Mouse (Mus musculus): ENCODE data around the gene Myo1d. TPM values are rescaled to one million over a fixed set of nuclear protein-coding genes. Genes with fewer than 3 reads are reported as not detected.
A peak's percentile ranks its signal among the peaks of the same experiment; 100 is the strongest.

The Myo1d gene
- polyA plus RNA-seq, 1 experiment: 80.4 TPM

DNA sequence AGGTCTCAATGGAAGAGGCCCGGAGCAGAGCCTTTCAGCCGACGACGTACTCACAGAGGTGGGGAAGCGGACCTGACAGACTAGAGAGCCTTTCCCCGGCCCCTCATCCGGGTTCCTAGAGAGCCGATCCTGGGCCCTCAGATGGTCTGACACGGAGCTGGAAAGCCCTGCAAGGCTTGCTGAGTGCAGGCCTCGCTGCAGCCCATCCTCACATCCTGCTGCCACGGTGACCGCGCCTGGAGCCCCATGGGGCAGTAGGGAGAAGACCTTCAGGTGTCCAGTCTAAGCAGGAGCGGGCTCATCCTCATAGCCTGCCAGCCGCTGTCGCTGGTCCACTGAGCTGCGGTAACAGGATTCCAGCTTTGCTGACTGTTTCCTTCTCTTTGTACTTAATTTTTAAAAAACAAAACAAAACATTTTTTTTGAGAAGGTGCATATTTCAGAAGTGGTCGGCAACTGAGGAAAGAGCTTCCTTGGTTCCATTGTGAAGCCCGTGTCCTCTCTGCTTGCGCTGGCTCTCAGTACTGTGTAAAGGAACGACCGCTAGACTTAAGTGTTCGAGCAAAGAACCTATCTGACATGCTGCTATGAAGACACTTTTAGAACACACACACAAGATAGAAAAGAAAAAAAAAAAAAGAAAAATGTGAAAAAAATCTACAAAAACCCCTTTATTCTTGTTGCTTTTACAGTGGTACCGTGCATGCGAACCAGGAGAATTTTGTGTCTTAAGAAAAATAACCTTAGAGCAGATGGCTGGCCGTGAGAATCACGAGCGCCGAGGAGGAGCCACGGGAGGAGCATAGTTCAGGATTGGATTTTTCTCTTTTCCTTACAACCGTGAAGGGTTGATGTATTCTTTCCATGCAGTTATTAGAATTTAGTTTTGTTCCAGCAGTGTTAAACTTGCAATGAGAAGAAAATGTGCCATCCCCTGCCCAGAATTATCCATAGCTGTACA, 299.6 kb downstream of the Myo1d start:
- Histone ChIP-seq H3K4me3 (replicated peaks; ENCODE audit: extremely low read depth, low read depth, low read length) (no peak overlapping the region), H3K4me1 (ENCODE audit: control insufficient read depth, insufficient read depth, low read length) (peaks cover 8% of the 10 kb centered on the region)
- DNase-seq: no peak
- TF ChIP-seq POLR2A (IDR thresholded peaks at IDR 0.05; ENCODE audit: borderline replicate concordance, extremely low read depth, low read depth, low read length) (no peak), CTCF (IDR thresholded peaks at IDR 0.05; ENCODE audit: insufficient read depth, low read length) (no peak)
- 87% methylated on average over 31 of the region's 31 CpGs for WGBS

DNA sequence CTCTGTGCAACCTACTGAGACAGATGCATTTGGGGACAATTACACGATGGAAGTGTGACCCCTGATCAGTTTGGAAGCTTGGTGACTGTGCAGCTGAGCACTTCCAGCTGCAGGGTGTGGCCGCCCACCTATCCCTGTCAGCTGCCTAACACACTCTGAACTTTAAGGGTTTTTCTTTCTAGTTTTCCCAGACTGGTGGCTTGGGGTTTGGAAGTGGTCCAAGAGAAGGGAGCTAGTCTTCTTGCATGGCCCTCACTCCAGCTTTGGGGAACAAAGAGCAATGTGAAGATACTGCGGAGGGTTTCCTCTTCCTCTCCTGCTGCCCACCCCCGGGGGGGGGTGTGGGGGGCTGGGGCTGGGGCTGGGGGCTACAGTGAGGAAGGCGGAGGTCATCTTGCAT, 300.4 kb downstream of the Myo1d start:
- DNase-seq: no peak
- no peak for TF ChIP-seq POLR2A (IDR thresholded peaks at IDR 0.05; ENCODE audit: borderline replicate concordance, extremely low read depth, low read depth, low read length)
- H3K4me1 ChIP-seq (ENCODE audit: control insufficient read depth, insufficient read depth, low read length): peaks cover 8% of the 10 kb centered on the region
- no peak overlapping the region for H3K4me3 ChIP-seq (replicated peaks; ENCODE audit: extremely low read depth, low read depth, low read length)
- WGBS: 70% methylated on average over 5 of the region's 5 CpGs

DNA sequence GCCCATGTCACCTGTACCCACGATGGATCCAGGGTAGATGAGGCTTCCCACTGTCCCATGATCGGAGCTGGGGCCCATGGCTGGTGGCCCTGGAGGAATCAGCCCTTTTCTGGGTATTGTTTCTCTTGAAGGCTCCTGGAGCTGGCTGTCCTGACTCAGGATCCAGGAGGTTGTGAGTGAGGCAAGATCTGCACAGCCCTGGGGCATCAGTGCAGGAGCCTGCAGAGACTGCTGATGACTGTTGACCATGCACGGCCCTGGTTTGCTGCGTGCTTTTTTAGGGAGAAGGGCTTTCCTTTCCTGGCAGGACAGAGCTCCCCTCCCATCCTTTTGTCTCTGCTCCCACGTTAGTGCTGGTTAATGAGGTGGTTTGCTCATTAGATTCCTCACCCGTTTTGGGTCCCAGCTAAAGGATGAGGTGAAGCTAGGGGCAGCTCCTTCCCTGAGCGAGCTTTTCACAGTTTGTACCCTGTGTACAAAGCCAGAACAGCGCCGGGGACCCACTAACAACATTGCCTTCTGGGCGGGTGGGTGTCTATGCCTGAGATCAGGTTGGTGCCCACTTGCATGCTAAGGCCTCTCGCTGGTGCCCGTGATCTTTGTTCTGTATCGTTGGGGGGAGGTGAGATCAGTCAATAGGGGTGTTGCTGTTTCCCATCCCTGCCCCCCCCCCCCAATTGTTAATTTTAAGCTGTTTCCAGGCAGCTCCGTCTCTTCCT, 301.0 kb downstream of the Myo1d start:
- DNase-seq: no peak
- TF ChIP-seq CTCF (IDR thresholded peaks at IDR 0.05; ENCODE audit: insufficient read depth, low read length): no peak
- TF ChIP-seq POLR2A (IDR thresholded peaks at IDR 0.05; ENCODE audit: borderline replicate concordance, extremely low read depth, low read depth, low read length): no peak
- Histone ChIP-seq H3K4me3 (replicated peaks; ENCODE audit: extremely low read depth, low read depth, low read length) (no peak overlapping the region), H3K4me1 (ENCODE audit: control insufficient read depth, insufficient read depth, low read length) (peaks cover 8% of the 10 kb centered on the region)
- WGBS: 85% methylated on average over 14 of the region's 14 CpGs

DNA sequence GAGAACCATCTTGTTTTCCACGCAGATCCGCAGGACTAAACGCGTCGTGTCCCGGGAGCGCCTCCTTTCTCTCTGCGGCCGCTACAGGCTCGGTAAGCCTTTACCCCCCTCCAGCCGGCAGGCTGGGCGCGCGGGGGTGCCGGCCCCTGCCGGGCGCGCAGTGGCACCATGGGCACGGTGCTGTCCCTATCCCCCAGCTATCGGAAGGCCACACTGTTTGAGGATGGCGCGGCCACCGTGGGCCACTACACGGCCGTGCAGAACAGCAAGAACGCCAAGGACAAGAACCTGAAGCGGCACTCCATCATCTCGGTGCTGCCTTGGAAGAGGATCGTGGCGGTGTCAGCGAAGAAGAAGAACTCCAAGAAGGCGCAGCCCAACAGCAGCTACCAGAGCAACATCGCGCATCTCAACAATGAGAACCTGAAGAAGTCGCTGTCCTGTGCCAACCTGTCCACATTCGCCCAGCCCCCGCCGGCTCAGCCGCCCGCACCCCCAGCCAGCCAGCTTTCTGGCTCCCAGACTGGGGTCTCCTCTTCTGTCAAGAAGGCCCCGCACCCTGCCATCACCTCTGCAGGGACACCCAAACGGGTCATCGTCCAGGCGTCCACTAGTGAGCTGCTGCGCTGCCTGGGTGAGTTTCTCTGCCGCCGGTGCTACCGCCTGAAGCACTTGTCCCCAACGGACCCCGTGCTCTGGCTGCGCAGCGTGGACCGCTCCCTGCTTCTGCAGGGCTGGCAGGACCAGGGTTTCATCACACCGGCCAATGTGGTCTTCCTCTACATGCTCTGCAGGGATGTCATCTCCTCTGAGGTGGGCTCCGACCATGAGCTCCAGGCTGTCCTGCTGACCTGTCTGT, 302.3 kb downstream of the Myo1d start:
- no peak for TF ChIP-seq POLR2A (IDR thresholded peaks at IDR 0.05; ENCODE audit: borderline replicate concordance, extremely low read depth, low read depth, low read length)
- DNase-seq: no peak
- WGBS: 16% methylated on average over 55 of the region's 55 CpGs
- peak overlapping the region; percentile 67 for H3K4me3 ChIP-seq (replicated peaks; ENCODE audit: extremely low read depth, low read depth, low read length)
- peaks cover 8% of the 10 kb centered on the region for H3K4me1 ChIP-seq (ENCODE audit: control insufficient read depth, insufficient read depth, low read length)

DNA sequence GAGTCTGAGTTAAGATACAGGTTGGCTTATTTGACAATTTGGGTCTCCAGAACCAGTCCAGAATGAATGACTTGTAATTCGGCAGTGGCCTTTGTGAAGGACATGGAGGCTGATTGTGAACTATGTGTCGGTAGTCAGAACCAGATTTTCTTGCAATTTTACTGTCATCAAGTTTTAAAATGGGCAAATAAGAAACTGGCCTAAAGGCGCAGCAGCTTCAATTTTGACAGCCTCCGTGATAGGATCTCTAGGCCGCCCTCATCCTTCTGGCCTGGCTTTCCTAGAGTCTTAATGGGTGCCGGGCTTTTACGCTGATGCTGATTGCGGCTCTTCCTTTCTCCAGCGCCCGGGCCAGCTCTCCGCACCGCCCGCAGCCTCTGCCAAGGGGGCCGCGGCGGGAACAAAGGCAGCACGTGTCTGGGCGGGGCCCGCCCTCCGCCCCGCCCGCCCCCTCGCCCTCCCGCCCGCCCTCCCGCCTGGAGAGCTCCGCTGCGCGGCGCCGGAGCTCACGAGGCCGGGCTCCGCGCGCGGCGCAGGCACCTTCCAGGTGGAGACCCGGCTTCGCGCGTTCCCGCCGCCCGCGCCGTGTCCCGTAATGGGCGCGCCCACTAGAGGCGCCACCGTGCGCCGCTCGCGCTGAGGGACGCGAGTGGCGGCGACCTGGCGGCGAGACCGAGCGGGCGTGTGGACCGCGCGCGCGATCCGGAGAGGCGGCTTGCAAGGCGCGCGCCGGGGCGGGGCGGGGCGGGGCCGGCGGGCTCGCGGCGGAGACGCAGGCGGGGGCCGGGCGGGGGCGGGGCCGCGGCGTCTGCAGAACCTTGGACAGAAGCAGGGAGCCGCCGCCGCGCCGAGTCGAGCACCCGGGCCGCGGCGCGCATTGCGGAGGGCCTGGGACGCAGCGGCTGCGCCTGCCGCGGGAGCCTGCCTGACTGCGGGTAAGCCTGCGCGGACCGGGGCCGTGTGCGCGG, 303.3 kb downstream of the Myo1d start, which contains the start of gene Cdk5r1:
Gene Cdk5r1, plus strand, starts transcription at position 802 of the 968 bp plus-strand sequence.
- TF ChIP-seq POLR2A (IDR thresholded peaks at IDR 0.05; ENCODE audit: borderline replicate concordance, extremely low read depth, low read depth, low read length): no peak
- TF ChIP-seq CTCF (IDR thresholded peaks at IDR 0.05; ENCODE audit: insufficient read depth, low read length): no peak
- H3K4me1 ChIP-seq (ENCODE audit: control insufficient read depth, insufficient read depth, low read length): peaks cover 8% of the 10 kb centered on the region
- H3K4me3 ChIP-seq (replicated peaks; ENCODE audit: extremely low read depth, low read depth, low read length): peak within 1 kb of the TSS; percentile 79
- peak; percentile 83 for DNase-seq
- 1% methylated on average over 82 of the region's 116 CpGs for WGBS

DNA sequence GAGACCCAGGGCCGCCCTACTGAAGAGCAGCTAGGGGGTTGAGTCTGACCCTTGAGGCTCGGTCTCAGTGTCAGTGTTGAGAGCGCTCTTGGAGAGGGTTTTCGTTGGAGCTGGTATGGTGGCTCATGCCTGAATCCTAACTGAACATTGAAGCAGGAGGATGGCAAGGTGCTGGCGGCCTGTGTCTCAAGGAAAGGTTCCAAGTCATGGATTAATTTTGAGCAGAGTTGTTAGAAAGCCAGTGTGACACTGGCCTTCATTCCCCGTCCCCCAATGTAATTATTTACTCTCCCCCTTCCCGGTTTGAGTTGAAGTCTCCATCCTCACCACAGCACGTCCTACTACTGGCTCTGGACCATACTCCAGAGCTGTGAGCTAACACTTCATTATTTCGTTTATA, 304.3 kb downstream of the Myo1d start:
- no peak for TF ChIP-seq POLR2A (IDR thresholded peaks at IDR 0.05; ENCODE audit: borderline replicate concordance, extremely low read depth, low read depth, low read length)
- no peak for TF ChIP-seq CTCF (IDR thresholded peaks at IDR 0.05; ENCODE audit: insufficient read depth, low read length)
- peaks cover 8% of the 10 kb centered on the region for H3K4me1 ChIP-seq (ENCODE audit: control insufficient read depth, insufficient read depth, low read length)
- no peak for DNase-seq
- 79% methylated on average over 9 of the region's 9 CpGs for WGBS
- no peak overlapping the region for H3K4me3 ChIP-seq (replicated peaks; ENCODE audit: extremely low read depth, low read depth, low read length)

DNA sequence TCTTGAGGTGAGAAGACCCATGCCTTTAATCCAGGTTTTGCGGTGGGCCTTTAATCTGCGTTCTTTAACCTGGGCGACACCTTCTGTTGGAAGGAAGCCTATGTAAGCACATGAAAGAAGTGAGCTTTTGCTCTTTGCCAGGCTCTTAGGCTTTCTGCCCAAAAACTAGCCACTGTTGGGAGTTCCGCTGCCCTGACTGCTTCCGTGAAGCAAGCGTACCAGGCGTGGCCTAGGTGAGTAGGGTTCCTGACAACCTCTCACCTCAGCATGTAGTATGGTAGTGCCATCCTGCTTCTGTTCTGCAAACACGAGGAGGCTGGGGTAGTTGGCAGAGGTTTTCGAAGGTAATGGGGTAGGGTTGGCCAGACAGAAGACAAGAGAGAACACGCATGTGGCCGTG, 305.0 kb downstream of the Myo1d start:
- TF ChIP-seq POLR2A (IDR thresholded peaks at IDR 0.05; ENCODE audit: borderline replicate concordance, extremely low read depth, low read depth, low read length) (no peak), CTCF (IDR thresholded peaks at IDR 0.05; ENCODE audit: insufficient read depth, low read length) (no peak)
- peak; percentile 21 for DNase-seq
- peaks cover 8% of the 10 kb centered on the region for H3K4me1 ChIP-seq (ENCODE audit: control insufficient read depth, insufficient read depth, low read length)
- 72% methylated on average over 11 of the region's 11 CpGs for WGBS
- H3K4me3 ChIP-seq (replicated peaks; ENCODE audit: extremely low read depth, low read depth, low read length): no peak overlapping the region

DNA sequence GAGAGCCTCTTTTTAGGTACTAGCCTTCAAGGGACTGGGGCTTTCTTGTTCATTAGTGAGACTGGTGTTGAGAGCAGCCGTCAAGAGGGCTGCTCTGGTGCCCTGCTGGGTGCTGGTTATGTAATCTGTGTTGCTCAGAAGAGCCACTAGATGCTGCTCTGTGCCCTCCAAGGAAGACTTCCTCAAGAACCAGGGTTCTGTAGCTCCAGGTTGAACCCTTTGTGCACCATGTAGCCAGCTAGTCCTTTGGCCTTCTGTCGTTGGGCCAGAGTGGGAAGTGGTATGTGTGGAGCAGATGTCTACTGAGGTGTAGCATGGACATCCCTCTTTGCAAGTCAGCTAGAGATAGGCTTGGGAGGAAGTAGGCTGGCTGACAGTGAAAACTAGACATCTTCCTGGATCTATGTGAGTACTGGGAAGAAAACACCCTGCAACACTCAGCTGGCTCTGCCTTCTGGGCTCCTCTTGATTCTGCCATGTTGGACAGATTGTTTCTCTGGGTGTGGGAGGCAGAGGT, 305.6 kb downstream of the Myo1d start:
- 45% methylated on average over 2 of the region's 2 CpGs for WGBS
- Histone ChIP-seq H3K4me1 (ENCODE audit: control insufficient read depth, insufficient read depth, low read length) (peaks cover 8% of the 10 kb centered on the region), H3K4me3 (replicated peaks; ENCODE audit: extremely low read depth, low read depth, low read length) (no peak overlapping the region)
- DNase-seq: peak; percentile 20
- TF ChIP-seq POLR2A (IDR thresholded peaks at IDR 0.05; ENCODE audit: borderline replicate concordance, extremely low read depth, low read depth, low read length) (no peak), CTCF (IDR thresholded peaks at IDR 0.05; ENCODE audit: insufficient read depth, low read length) (peak; percentile 30; the same call in 1 of the 2 replicates)
